Mouse (Mus musculus) heart, postnatal 0 days (tissue): Measurements from ENCODE around the gene Sgsh. TPM values are rescaled to one million over a fixed set of nuclear protein-coding genes. Genes with fewer than 3 reads are reported as not detected.
A peak's percentile ranks its signal among the peaks of the same experiment; 100 is the strongest.

Source experiments
- ATAC-seq: fragments of 200-750 bp; cut with Nextera tagmentation; 2 replicates; pipeline ENCODE4 v1.8.0; 2017; ENCODE audit warnings: low read depth, moderate number of reproducible peaks, moderate library complexity; ENCODE audit not compliant: insufficient read depth
- DNase-seq: peaks from one replicate; pipeline ENCODE4 v3.0.0-alpha.2; 2016; ENCODE audit warnings: low spot score
- H3K27ac ChIP-seq: fragments of 300-500 bp; sonication (generic); 2 replicates; pipeline ENCODE4 v1.5.1; 2014; ENCODE audit warnings: low read depth, mild to moderate bottlenecking
- H3K27me3 ChIP-seq: fragments of 300-500 bp; sonication (generic); 2 replicates; pipeline ENCODE4 v1.6.1; 2014; ENCODE audit warnings: low read length, mixed read lengths; ENCODE audit not compliant: control insufficient read depth, insufficient read depth
- H3K36me3 ChIP-seq: fragments of 300-500 bp; sonication (generic); replicated peaks from 2 replicates; pipeline ENCODE4 v1.6.1; 2014; ENCODE audit warnings: low read length, mixed read lengths; ENCODE audit not compliant: control insufficient read depth, insufficient read depth
- H3K4me1 ChIP-seq: fragments of 300-500 bp; sonication (generic); 2 replicates; pipeline ENCODE4 v1.6.1; 2014; ENCODE audit warnings: antibody characterized with exemption; ENCODE audit not compliant: control insufficient read depth, insufficient read depth
- H3K4me2 ChIP-seq: fragments of 300-500 bp; sonication (generic); 2 replicates; pipeline ENCODE4 v1.6.1; 2014; ENCODE audit warnings: low read depth, mild to moderate bottlenecking, low read length, moderate library complexity
- H3K4me3 ChIP-seq: fragments of 300-500 bp; sonication (generic); 2 replicates; pipeline ENCODE4 v1.5.1; 2014; ENCODE audit warnings: low read depth, low read length
- H3K9ac ChIP-seq: fragments of 300-500 bp; sonication (generic); replicated peaks from 2 replicates; pipeline ENCODE4 v1.6.1; 2014; ENCODE audit warnings: low read depth, low read length, mixed read lengths
- H3K9me3 ChIP-seq: fragments of 300-500 bp; sonication (generic); replicated peaks from 2 replicates; pipeline ENCODE4 v1.6.1; 2016; ENCODE audit warnings: low read length; ENCODE audit not compliant: control insufficient read depth
- CTCF ChIP-seq: IDR thresholded peaks from 2 replicates; pipeline ENCODE4 v1.5.1; 2016; ENCODE audit warnings: antibody characterized with exemption, control low read depth, low read depth
- EP300 ChIP-seq: IDR thresholded peaks from 2 replicates; pipeline ENCODE4 v1.6.1; 2016; ENCODE audit warnings: antibody characterized with exemption, low read depth
- WGBS: fragments of 180-500 bp; shearing (Covaris S2); extraction: QIAGEN DNeasy Blood & Tissue Kit; methylation state at CpG from one replicate; pipeline ENCODE4 v1.1.7; 2014; 5-methylcytosine and 5-hydroxymethylcytosine counted together
- polyA plus RNA-seq: library from polyadenylated mRNA; unstranded; fragments of >200 nt; fragmentation: Nextera tagmentation; extraction: Ambion mirVana; gene quantifications from 2 replicates; pipeline ENCODE4 v1.2.1, GENCODE M21; 2015
- total RNA-seq: library from RNA; depleted of rRNA; stranded (reverse); fragments of >200 nt; gene quantifications from 2 replicates; pipeline ENCODE4 v1.2.3, GENCODE M21; 2014; ENCODE audit warnings: low replicate concordance

The Sgsh gene
- total and polyA plus RNA-seq, 2 experiments from 2014 or later, result 6.5 to 14.8 TPM

GRCm38 (mm10) chr11:119339179-119339578, 16.2 kb downstream of the Sgsh start:
- no peak; the same call in 1 of the 2 replicates for ATAC-seq
- no peak overlapping the region for H3K9ac ChIP-seq
- no peak overlapping the region for H3K27ac ChIP-seq
- no peak for DNase-seq
- TF ChIP-seq EP300 (no peak), CTCF (no peak)
- no peak overlapping the region for H3K4me2 ChIP-seq
- H3K4me1 ChIP-seq, result no peaks in the 10 kb centered on the region
- WGBS, result 53% methylated on average over 5 of the region's 5 CpGs
- H3K27me3 ChIP-seq, result no peaks in the 10 kb centered on the region
- no peaks in the 10 kb centered on the region for H3K9me3 ChIP-seq
- no peaks in the 10 kb centered on the region for H3K36me3 ChIP-seq
- no peak overlapping the region for H3K4me3 ChIP-seq

- Histone ChIP-seq H3K9ac (no peak overlapping the region), H3K36me3 (no peaks in the 10 kb centered on the region), H3K4me1 (no peaks in the 10 kb centered on the region), H3K27me3 (no peaks in the 10 kb centered on the region), H3K9me3 (no peaks in the 10 kb centered on the region), H3K4me2 (no peak overlapping the region), H3K27ac (no peak overlapping the region), H3K4me3 (no peak overlapping the region)
- DNase-seq (no peak), ATAC-seq (0 out of 2 replicates have a peak, but pooled peaks have one; percentile 20)
- 49% methylated on average over 10 of the region's 10 CpGs for WGBS
- TF ChIP-seq EP300 (no peak), CTCF (no peak)
These were observed 16.9 kb downstream of the Sgsh start for GRCm38 (mm10) chr11:119338271-119339059.

GRCm38 (mm10) chr11:119331970-119332369, 23.4 kb downstream of the Sgsh start:
- Histone ChIP-seq H3K4me1 (no peaks in the 10 kb centered on the region), H3K4me2 (no peak overlapping the region)
- WGBS, result 27% methylated on average over 3 of the region's 3 CpGs

GRCm38 (mm10) chr11:119330592-119330991, 24.7 kb downstream of the Sgsh start:
- Histone ChIP-seq H3K36me3 (no peaks in the 10 kb centered on the region), H3K27ac (no peak overlapping the region), H3K4me3 (no peak overlapping the region), H3K4me1 (no peaks in the 10 kb centered on the region), H3K9me3 (no peaks in the 10 kb centered on the region), H3K9ac (no peak overlapping the region), H3K4me2 (no peak overlapping the region), H3K27me3 (no peaks in the 10 kb centered on the region)
- no peak for DNase-seq
- WGBS, result 52% methylated on average over 4 of the region's 4 CpGs
- no peak; the same call in 1 of the 2 replicates for ATAC-seq
- TF ChIP-seq EP300, result no peak
- TF ChIP-seq CTCF, result no peak

More at GRCm38 (mm10) chr11:119331970-119332369, 23.4 kb downstream of the Sgsh start:
- no peak for TF ChIP-seq CTCF
- TF ChIP-seq EP300, result no peak
- DNase-seq, result no peak
- H3K27ac ChIP-seq, result no peak overlapping the region
- H3K36me3 ChIP-seq, result no peaks in the 10 kb centered on the region
- no peak overlapping the region for H3K9ac ChIP-seq
- no peaks in the 10 kb centered on the region for H3K27me3 ChIP-seq
- no peak overlapping the region for H3K4me3 ChIP-seq
- no peak for ATAC-seq
- H3K9me3 ChIP-seq, result no peaks in the 10 kb centered on the region

- DNase-seq (no peak), ATAC-seq (no peak)
- Histone ChIP-seq H3K36me3 (no peaks in the 10 kb centered on the region), H3K9ac (no peak overlapping the region), H3K27me3 (no peaks in the 10 kb centered on the region), H3K27ac (no peak overlapping the region), H3K9me3 (no peaks in the 10 kb centered on the region; the same call in 1 of the 2 replicates), H3K4me2 (no peak overlapping the region), H3K4me3 (no peak overlapping the region), H3K4me1 (no peaks in the 10 kb centered on the region)
- 50% methylated on average over 1 of the region's 1 CpGs for WGBS
- TF ChIP-seq CTCF (0 out of 2 replicates have a peak, but pooled peaks have one; percentile 2), EP300 (no peak)
These were observed 30.3 kb downstream of the Sgsh start for GRCm38 (mm10) chr11:119325068-119325467.
